Mouse (Mus musculus) heart, embryonic 13.5 days (tissue): ENCODE measurements around the gene Gm49395. TPM values are rescaled to one million over a fixed set of nuclear protein-coding genes. Genes with fewer than 3 reads are reported as not detected.
A peak's percentile ranks its signal among the peaks of the same experiment; 100 is the strongest.

Source experiments
- ATAC-seq: fragments of 200-750 bp; cut with Nextera tagmentation; 2 replicates; pipeline ENCODE4 v1.8.0; 2017; ENCODE audit warnings: moderate TSS enrichment; ENCODE audit not compliant: insufficient number of reproducible peaks, low FRiP score, low TSS enrichment; ENCODE audit errors: extremely low read depth
- H3K27ac ChIP-seq: fragments of 300-500 bp; sonication (generic); replicated peaks from 2 replicates; pipeline ENCODE4 v1.5.1; 2015; ENCODE audit warnings: moderate library complexity, mild to moderate bottlenecking, inconsistent platforms
- H3K27me3 ChIP-seq: fragments of 300-500 bp; sonication (generic); replicated peaks from 2 replicates; pipeline ENCODE4 v1.6.1; 2015; ENCODE audit warnings: mild to moderate bottlenecking, inconsistent platforms
- H3K36me3 ChIP-seq: fragments of 300-500 bp; sonication (generic); 2 replicates; pipeline ENCODE4 v1.6.1; 2015; ENCODE audit warnings: mild to moderate bottlenecking, inconsistent platforms
- H3K4me1 ChIP-seq: fragments of 300-500 bp; sonication (generic); 2 replicates; pipeline ENCODE4 v1.6.1; 2015; ENCODE audit warnings: inconsistent platforms
- H3K4me2 ChIP-seq: fragments of 300-500 bp; sonication (generic); 2 replicates; pipeline ENCODE4 v1.6.1; 2015; ENCODE audit warnings: inconsistent platforms, mild to moderate bottlenecking, moderate library complexity
- H3K4me3 ChIP-seq: fragments of 300-500 bp; sonication (generic); 2 replicates; pipeline ENCODE4 v1.5.1; 2015; ENCODE audit warnings: moderate library complexity, mild to moderate bottlenecking, inconsistent platforms
- H3K9ac ChIP-seq: fragments of 300-500 bp; sonication (generic); 2 replicates; pipeline ENCODE4 v1.6.1; 2015; ENCODE audit warnings: inconsistent platforms, mild to moderate bottlenecking, moderate library complexity
- H3K9me3 ChIP-seq: fragments of 300-500 bp; sonication (generic); 2 replicates; pipeline ENCODE4 v1.6.1; 2016; ENCODE audit warnings: inconsistent platforms
- WGBS: fragments of 180-500 bp; shearing (Covaris S2); methylation state at CpG from one replicate; pipeline ENCODE4 v1.1.7; 2015; ENCODE audit warnings: mixed read lengths; 5-methylcytosine and 5-hydroxymethylcytosine counted together
- polyA plus RNA-seq: library from polyadenylated mRNA; unstranded; fragments of >200 nt; fragmentation: Nextera tagmentation; extraction: Ambion mirVana; gene quantifications from 2 replicates; pipeline ENCODE4 v1.2.1, GENCODE M21; 2015

Gene Gm49395
- polyA plus RNA-seq, 1 experiment from 2014 or later = 7.8 TPM

GRCm38 (mm10) chr13:115125130-115125529 lies 23.4 kb upstream of the Gm49395 start:
- peaks cover 5% of the 10 kb centered on the region; the same call in 1 of the 2 replicates for H3K4me1 ChIP-seq
- WGBS = 82% methylated on average over 4 of the region's 4 CpGs
- no peak for ATAC-seq

GRCm38 (mm10) chr13:115124521-115124920 lies 22.8 kb upstream of the Gm49395 start:
- ATAC-seq = no peak
- no peaks in the 10 kb centered on the region for H3K9me3 ChIP-seq
- whole genome bisulfite sequencing = 53% methylated on average over 1 of the region's 1 CpGs

More at GRCm38 (mm10) chr13:115125130-115125529, 23.4 kb upstream of the Gm49395 start:
- Histone ChIP-seq H3K27me3 (no peaks in the 10 kb centered on the region), H3K4me3 (no peak overlapping the region), H3K36me3 (no peaks in the 10 kb centered on the region), H3K9me3 (no peaks in the 10 kb centered on the region), H3K9ac (no peak overlapping the region), H3K4me2 (no peak overlapping the region), H3K27ac (no peak overlapping the region)

GRCm38 (mm10) chr13:115118756-115119155 lies 17.0 kb upstream of the Gm49395 start:
- Histone ChIP-seq H3K27ac (no peak overlapping the region), H3K4me3 (no peak overlapping the region), H3K9me3 (no peaks in the 10 kb centered on the region), H3K4me1 (no peaks in the 10 kb centered on the region), H3K27me3 (no peaks in the 10 kb centered on the region), H3K4me2 (no peak overlapping the region), H3K9ac (no peak overlapping the region), H3K36me3 (no peaks in the 10 kb centered on the region)
- 64% methylated on average over 5 of the region's 5 CpGs for WGBS
- no peak for ATAC-seq

More at GRCm38 (mm10) chr13:115124521-115124920, 22.8 kb upstream of the Gm49395 start:
- H3K4me2 ChIP-seq = no peak overlapping the region
- no peak overlapping the region for H3K27ac ChIP-seq
- no peak overlapping the region for H3K9ac ChIP-seq
- no peaks in the 10 kb centered on the region for H3K27me3 ChIP-seq
- no peak overlapping the region for H3K4me3 ChIP-seq
- H3K4me1 ChIP-seq = peaks cover 5% of the 10 kb centered on the region; the same call in 1 of the 2 replicates
- H3K36me3 ChIP-seq = no peaks in the 10 kb centered on the region

- Histone ChIP-seq H3K27ac (no peak overlapping the region), H3K9ac (no peak overlapping the region), H3K4me3 (no peak overlapping the region), H3K9me3 (no peaks in the 10 kb centered on the region), H3K36me3 (no peaks in the 10 kb centered on the region), H3K4me2 (no peak overlapping the region), H3K4me1 (no peaks in the 10 kb centered on the region), H3K27me3 (no peaks in the 10 kb centered on the region)
- no peak for ATAC-seq
- WGBS = 71% methylated on average over 3 of the region's 3 CpGs
These were observed 16.5 kb upstream of the Gm49395 start for GRCm38 (mm10) chr13:115118195-115118594.

GRCm38 (mm10) chr13:115116930-115117621 lies 15.4 kb upstream of the Gm49395 start:
- H3K4me3 ChIP-seq = no peak overlapping the region
- 79% methylated on average over 3 of the region's 3 CpGs for WGBS
- H3K27ac ChIP-seq = no peak overlapping the region
- no peaks in the 10 kb centered on the region for H3K4me1 ChIP-seq
- no peak for ATAC-seq
- no peaks in the 10 kb centered on the region for H3K36me3 ChIP-seq
- no peaks in the 10 kb centered on the region for H3K9me3 ChIP-seq
- no peaks in the 10 kb centered on the region for H3K27me3 ChIP-seq
- no peak overlapping the region for H3K4me2 ChIP-seq
- H3K9ac ChIP-seq = no peak overlapping the region

GRCm38 (mm10) chr13:115109628-115110027 lies 7.9 kb upstream of the Gm49395 start:
- no peak overlapping the region for H3K4me2 ChIP-seq
- 74% methylated on average over 4 of the region's 4 CpGs for WGBS
- no peak overlapping the region for H3K9ac ChIP-seq
- 0 out of 2 replicates have a peak, but pooled peaks cover 4% of the 10 kb centered on the region for H3K4me1 ChIP-seq
- H3K9me3 ChIP-seq = no peaks in the 10 kb centered on the region
- H3K4me3 ChIP-seq = no peak overlapping the region
- no peaks in the 10 kb centered on the region for H3K27me3 ChIP-seq
- H3K36me3 ChIP-seq = no peaks in the 10 kb centered on the region
- ATAC-seq = no peak
- no peak overlapping the region for H3K27ac ChIP-seq

GRCm38 (mm10) chr13:115107436-115107835 lies 5.7 kb upstream of the Gm49395 start:
- WGBS = 67% methylated on average over 8 of the region's 8 CpGs
- H3K4me1 ChIP-seq = peaks cover 8% of the 10 kb centered on the region; the same call in 1 of the 2 replicates
- H3K4me3 ChIP-seq = no peak overlapping the region
- H3K27ac ChIP-seq = no peak overlapping the region
- no peak overlapping the region for H3K9ac ChIP-seq
- H3K36me3 ChIP-seq = no peaks in the 10 kb centered on the region
- ATAC-seq = no peak; the same call in 1 of the 2 replicates
- H3K27me3 ChIP-seq = no peaks in the 10 kb centered on the region
- H3K9me3 ChIP-seq = peaks cover 4% of the 10 kb centered on the region; the same call in 1 of the 2 replicates
- no peak overlapping the region for H3K4me2 ChIP-seq

- WGBS = 77% methylated on average over 10 of the region's 10 CpGs
- Histone ChIP-seq H3K4me3 (no peak overlapping the region), H3K9me3 (peaks cover 4% of the 10 kb centered on the region; the same call in 1 of the 2 replicates), H3K36me3 (no peaks in the 10 kb centered on the region), H3K27me3 (no peaks in the 10 kb centered on the region), H3K9ac (no peak overlapping the region), H3K27ac (no peak overlapping the region), H3K4me2 (no peak overlapping the region), H3K4me1 (peaks cover 8% of the 10 kb centered on the region; the same call in 1 of the 2 replicates)
- ATAC-seq = no peak
These were observed 4.5 kb upstream of the Gm49395 start for GRCm38 (mm10) chr13:115106183-115106582.

- H3K27me3 ChIP-seq = no peaks in the 10 kb centered on the region
- no peaks in the 10 kb centered on the region for H3K36me3 ChIP-seq
- peaks cover 4% of the 10 kb centered on the region; the same call in 1 of the 2 replicates for H3K9me3 ChIP-seq
- WGBS = 94% methylated on average over 2 of the region's 2 CpGs
- no peak for ATAC-seq
- H3K4me1 ChIP-seq = peaks cover 35% of the 10 kb centered on the region
- H3K9ac ChIP-seq = peak overlapping the region; percentile 56
- 0 out of 2 replicates have a peak overlapping the region, but pooled peaks have one; percentile 48 for H3K27ac ChIP-seq
- peak overlapping the region; percentile 78 for H3K4me2 ChIP-seq
- no peak overlapping the region for H3K4me3 ChIP-seq
These were observed 1.0 kb upstream of the Gm49395 start for GRCm38 (mm10) chr13:115102754-115103153.

- H3K27me3 ChIP-seq = no peaks in the 10 kb centered on the region
- H3K4me1 ChIP-seq = peaks cover 51% of the 10 kb centered on the region
- H3K36me3 ChIP-seq = no peaks in the 10 kb centered on the region
- ATAC-seq = no peak
- H3K9me3 ChIP-seq = peaks cover 4% of the 10 kb centered on the region; the same call in 1 of the 2 replicates
- peak overlapping the region; percentile 91 for H3K9ac ChIP-seq
- peak overlapping the region; percentile 72 for H3K4me3 ChIP-seq
- WGBS = 17% methylated on average over 11 of the region's 11 CpGs
- H3K4me2 ChIP-seq = peak overlapping the region; percentile 78
- H3K27ac ChIP-seq = peak overlapping the region; percentile 97
These were observed 1.1 kb downstream of the Gm49395 start for GRCm38 (mm10) chr13:115100381-115101177.

GRCm38 (mm10) chr13:115099381-115099780 lies 2.3 kb downstream of the Gm49395 start:
- H3K9me3 ChIP-seq = peaks cover 4% of the 10 kb centered on the region; the same call in 1 of the 2 replicates
- H3K4me3 ChIP-seq = peak overlapping the region; percentile 72
- 0 out of 2 replicates have a peak overlapping the region, but pooled peaks have one; percentile 91 for H3K9ac ChIP-seq
- peak overlapping the region; percentile 78 for H3K4me2 ChIP-seq
- peaks cover 59% of the 10 kb centered on the region for H3K4me1 ChIP-seq
- 85% methylated on average over 9 of the region's 9 CpGs for WGBS
- no peaks in the 10 kb centered on the region for H3K36me3 ChIP-seq
- H3K27me3 ChIP-seq = no peaks in the 10 kb centered on the region
- no peak for ATAC-seq
- no peak overlapping the region for H3K27ac ChIP-seq
